Mouse (Mus musculus) gastrocnemius, adult 2 months (tissue): ENCODE results near the gene Elmod3. TPM values are rescaled to one million over a fixed set of nuclear protein-coding genes. Genes with fewer than 3 reads are reported as not detected.

Experiments
- DNase-seq: peaks from one replicate; pipeline ENCODE4 v3.0.0; 2022
- H3K27ac ChIP-seq: fragments of 200-600 bp; 2 replicates; pipeline ENCODE4 v1.8.1; 2022; ENCODE audit warnings: mild to moderate bottlenecking
- H3K4me3 ChIP-seq: fragments of 200-600 bp; 2 replicates; pipeline ENCODE4 v1.8.1; 2022; ENCODE audit warnings: mild to moderate bottlenecking, moderate library complexity
- CTCF ChIP-seq: fragments of 200-600 bp; IDR thresholded peaks from 2 replicates; pipeline ENCODE4 v1.8.1; 2022; ENCODE audit warnings: antibody characterized with exemption, mild to moderate bottlenecking, moderate library complexity
- intact Hi-C: fragments of 180-260 bp; cut with DNase I; formaldehyde crosslinking; loops from one replicate; pipeline ENCODE4 v1.15.1; 2025
- total RNA-seq, 2 experiments: library from RNA; stranded (reverse); gene quantifications; 2 replicates each; pipeline ENCODE4 v1.2.3; 2021

Elmod3 gene
- total RNA-seq, 2 experiments from 2014 or later: 7.7 to 9.8 TPM

GRCm38 (mm10) chr6:72519303-72519702, 78.9 kb downstream of the Elmod3 start:
- Histone ChIP-seq H3K27ac (peak overlapping the region; percentile 66), H3K4me3 (no peak overlapping the region)
- TF ChIP-seq CTCF: no peak
- no peak for DNase-seq
- intact Hi-C loops: no loop called here

- intact Hi-C loops: no loop called here
- Histone ChIP-seq H3K27ac (no peak overlapping the region), H3K4me3 (no peak overlapping the region)
- no peak for TF ChIP-seq CTCF
- no peak for DNase-seq
These were observed 79.4 kb downstream of the Elmod3 start for GRCm38 (mm10) chr6:72518842-72519241.

Other genes with a start within 250 kb of the Elmod3 start
- 10 to 100 TPM; 21.0 to 24.2 TPM for gene Tmem150a, start 243.0 kb downstream of the Elmod3 start, total RNA-seq
- 10 to 100 TPM; 24.9 to 26.6 TPM for gene Rnf181, start 231.5 kb downstream of the Elmod3 start, total RNA-seq
- 100 to 1,000 TPM in 1 of 2 experiments, 10 to 100 TPM in 1; 97.5 to 102 TPM for gene Vamp5, start 217.9 kb downstream of the Elmod3 start, total RNA-seq
- gene Vamp8, start 207.7 kb downstream of the Elmod3 start, total RNA-seq: 10 to 100 TPM; 50.4 to 58.0 TPM
- gene Ggcx, start 184.1 kb downstream of the Elmod3 start, total RNA-seq: 10 to 100 TPM; 12.2 to 17.3 TPM
- 100 to 1,000 TPM; 130 to 164 TPM for gene Mat2a, start 158.9 kb downstream of the Elmod3 start, total RNA-seq
- under 1 TPM; 0.59 to 0.99 TPM for gene Sh2d6, start 76.7 kb downstream of the Elmod3 start, total RNA-seq
- 1 to 10 TPM; 6.8 to 9.7 TPM for gene Capg, start 54.0 kb downstream of the Elmod3 start, total RNA-seq
- 10 to 100 TPM; 56.1 to 98.6 TPM for gene Retsat, start 62 bp upstream of the Elmod3 start, total RNA-seq
- gene Tgoln1, start 18.6 kb upstream of the Elmod3 start, total RNA-seq: 10 to 100 TPM; 23.2 to 29.0 TPM
- gene Tcf7l1, start 190.8 kb upstream of the Elmod3 start, total RNA-seq: 1 to 10 TPM; 4.9 to 7.5 TPM